Mouse (Mus musculus): ENCODE data around the gene Pifo.
"Not testable (repeated sequence)": the region's sequence is repeated elsewhere in the genome, so short reads cannot be mapped to it uniquely, and the experiment has no call there.

The Pifo gene

GRCm38 (mm10) chr3:106014546-106014945 lies at the start of gene Pifo:
Pifo (minus strand) TSS chr3:106014646.
- no peak for DNase-seq (ENCODE audit: low read depth)

- DNase-seq (ENCODE audit: low read depth): no peak
Measured at GRCm38 (mm10) chr3:106057966-106058365, 43.5 kb upstream of the Pifo start.

- DNase-seq (ENCODE audit: low read depth): no peak
Measured at GRCm38 (mm10) chr3:106051896-106052295, 37.5 kb upstream of the Pifo start.

GRCm38 (mm10) chr3:106040306-106040705 lies 25.9 kb upstream of the Pifo start:
- peak; percentile 11 for DNase-seq (ENCODE audit: low read depth)

GRCm38 (mm10) chr3:106032781-106033180 lies 18.3 kb upstream of the Pifo start, which contains the start of gene Chil5:
Chil5 (minus strand) TSS chr3:106032814.
- no peak for DNase-seq (ENCODE audit: low read depth)

- no peak for DNase-seq (ENCODE audit: low read depth)
Measured at GRCm38 (mm10) chr3:106024135-106024534, 9.7 kb upstream of the Pifo start.

- no peak for DNase-seq (ENCODE audit: low read depth)
Measured at GRCm38 (mm10) chr3:106021840-106022239, 7.4 kb upstream of the Pifo start.

GRCm38 (mm10) chr3:106003360-106003759 lies 11.1 kb downstream of the Pifo start:
- not testable (repeated sequence) for DNase-seq (ENCODE audit: low read depth)

- no peak for DNase-seq (ENCODE audit: low read depth)
Measured at GRCm38 (mm10) chr3:106001416-106002370, 12.8 kb downstream of the Pifo start.

GRCm38 (mm10) chr3:106000707-106001375 lies 13.6 kb downstream of the Pifo start:
- DNase-seq (ENCODE audit: low read depth): no peak

- DNase-seq (ENCODE audit: low read depth): no peak
Measured at GRCm38 (mm10) chr3:105994730-105995129, 19.7 kb downstream of the Pifo start.

GRCm38 (mm10) chr3:105991653-105992283 lies 22.7 kb downstream of the Pifo start:
- DNase-seq (ENCODE audit: low read depth): peak; percentile 42

GRCm38 (mm10) chr3:105989611-105990010 lies 24.8 kb downstream of the Pifo start:
- not testable (repeated sequence) for DNase-seq (ENCODE audit: low read depth)

- DNase-seq (ENCODE audit: low read depth): no peak
Measured at GRCm38 (mm10) chr3:105974174-105974573, 40.3 kb downstream of the Pifo start.

GRCm38 (mm10) chr3:105973411-105973810 lies 41.0 kb downstream of the Pifo start, which contains the start of gene Ovgp1:
Ovgp1 (plus strand) TSS chr3:105973711.
- DNase-seq (ENCODE audit: low read depth): no peak

- DNase-seq (ENCODE audit: low read depth): no peak
Measured at GRCm38 (mm10) chr3:105971831-105972446, 42.5 kb downstream of the Pifo start.

GRCm38 (mm10) chr3:105960700-105961099 lies 53.7 kb downstream of the Pifo start:
- no peak for DNase-seq (ENCODE audit: low read depth)

GRCm38 (mm10) chr3:105959999-105960398 lies 54.4 kb downstream of the Pifo start, which contains the start of gene Atp5f1:
Atp5f1 (minus strand) TSS chr3:105960099.
- no peak for DNase-seq (ENCODE audit: low read depth)

GRCm38 (mm10) chr3:105959585-105959984 lies 54.9 kb downstream of the Pifo start:
- peak; percentile 28 for DNase-seq (ENCODE audit: low read depth)

- peak; percentile 100 for DNase-seq (ENCODE audit: low read depth)
Measured at GRCm38 (mm10) chr3:105958974-105959580, 55.4 kb downstream of the Pifo start, which contains the start of gene Wdr77. Wdr77 (plus strand) TSS chr3:105959369.

- DNase-seq (ENCODE audit: low read depth): no peak
Measured at GRCm38 (mm10) chr3:105958204-105958603, 56.2 kb downstream of the Pifo start.
